Mouse (Mus musculus): ENCODE measurements around the gene Zfp691.

DNA sequence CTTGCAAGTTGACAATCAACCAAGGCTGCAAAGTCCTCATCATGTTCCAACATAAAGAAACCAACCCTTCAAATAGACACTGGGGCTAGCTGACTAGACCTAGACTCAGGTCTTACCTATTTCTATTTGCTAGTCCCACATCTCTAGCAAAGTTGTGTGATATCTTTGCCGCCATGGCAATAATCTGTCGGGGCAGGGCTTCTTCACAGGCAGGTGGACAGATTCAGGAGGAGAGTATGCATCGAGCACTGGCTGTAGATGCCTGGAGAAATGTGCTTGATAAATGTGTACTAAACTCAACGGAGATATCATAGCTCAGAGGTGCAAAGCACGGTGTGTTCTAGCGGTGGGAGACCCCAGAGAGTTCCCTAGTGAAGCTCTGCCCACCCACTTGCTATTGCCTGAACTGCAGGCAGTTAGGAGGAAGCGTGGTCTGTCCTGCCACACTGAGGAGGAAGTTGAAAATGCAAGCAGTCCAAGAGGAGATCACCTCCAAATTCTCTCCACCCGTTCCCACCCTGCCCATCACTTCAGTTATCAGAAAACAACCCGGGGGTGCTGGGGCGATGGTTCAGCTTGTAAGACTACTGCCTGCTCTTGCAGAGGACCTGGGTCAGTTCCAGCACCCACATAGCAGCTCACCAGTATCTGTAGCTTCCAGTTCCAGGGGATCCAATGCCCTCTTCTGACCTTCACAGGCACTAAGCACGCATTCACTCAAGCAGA is 14.2 kb upstream of the Zfp691 start:
- TF ChIP-seq TAL1 (IDR thresholded peaks at IDR 0.05; ENCODE audit: low read length) = no peak
- no peak for TF ChIP-seq GATA1 (IDR thresholded peaks at IDR 0.05; ENCODE audit: low read length)
